Mouse (Mus musculus) testis, adult 2 months (tissue): ENCODE measurements around the gene Ybx2. TPM values are rescaled to one million over a fixed set of nuclear protein-coding genes. Genes with fewer than 3 reads are reported as not detected.

Experiments used
- H3K27ac ChIP-seq: fragments of 200-500 bp; 2 replicates; pipeline ENCODE4 v1.5.1; 2012; ENCODE audit warnings: low read depth, low read length; ENCODE audit not compliant: control insufficient read depth, insufficient read depth
- H3K27me3 ChIP-seq: fragments of 200-500 bp; 2 replicates; pipeline ENCODE4 v1.6.1; 2012; ENCODE audit warnings: mild to moderate bottlenecking, low read length, moderate library complexity; ENCODE audit not compliant: control insufficient read depth, insufficient read depth
- H3K36me3 ChIP-seq: fragments of 200-500 bp; 2 replicates; pipeline ENCODE4 v1.6.1; 2012; ENCODE audit warnings: mild to moderate bottlenecking, low read length; ENCODE audit not compliant: control insufficient read depth, insufficient read depth
- H3K4me1 ChIP-seq: fragments of 200-500 bp; 2 replicates; pipeline ENCODE4 v1.6.1; 2012; ENCODE audit warnings: low read length; ENCODE audit not compliant: control insufficient read depth, insufficient read depth
- H3K4me3 ChIP-seq: fragments of 200-500 bp; 2 replicates; pipeline ENCODE4 v1.5.1; 2012; ENCODE audit warnings: low read depth, mild to moderate bottlenecking, low read length, moderate library complexity, mixed read lengths; ENCODE audit not compliant: control insufficient read depth
- CTCF ChIP-seq: fragments of 200-500 bp; IDR thresholded peaks from 2 replicates; pipeline ENCODE4 v1.5.1; 2012; ENCODE audit warnings: low read depth, mild to moderate bottlenecking, inconsistent platforms, low read length, moderate library complexity; ENCODE audit not compliant: control insufficient read depth, insufficient read depth, insufficient replicate concordance
- POLR2A ChIP-seq: fragments of 200-500 bp; IDR thresholded peaks from 2 replicates; pipeline ENCODE4 v1.6.1; 2012; ENCODE audit warnings: low read depth, mild to moderate bottlenecking, inconsistent platforms, low read length, moderate library complexity; ENCODE audit not compliant: control insufficient read depth
- polyA plus RNA-seq: library from polyadenylated mRNA; depleted of rRNA; stranded (reverse); fragments of >200 nt; gene quantifications from 2 replicates; pipeline ENCODE4 v1.2.3, GENCODE M21; 2012

Gene Ybx2
- polyA plus RNA-seq, 1 experiment: 3,883 TPM

DNA sequence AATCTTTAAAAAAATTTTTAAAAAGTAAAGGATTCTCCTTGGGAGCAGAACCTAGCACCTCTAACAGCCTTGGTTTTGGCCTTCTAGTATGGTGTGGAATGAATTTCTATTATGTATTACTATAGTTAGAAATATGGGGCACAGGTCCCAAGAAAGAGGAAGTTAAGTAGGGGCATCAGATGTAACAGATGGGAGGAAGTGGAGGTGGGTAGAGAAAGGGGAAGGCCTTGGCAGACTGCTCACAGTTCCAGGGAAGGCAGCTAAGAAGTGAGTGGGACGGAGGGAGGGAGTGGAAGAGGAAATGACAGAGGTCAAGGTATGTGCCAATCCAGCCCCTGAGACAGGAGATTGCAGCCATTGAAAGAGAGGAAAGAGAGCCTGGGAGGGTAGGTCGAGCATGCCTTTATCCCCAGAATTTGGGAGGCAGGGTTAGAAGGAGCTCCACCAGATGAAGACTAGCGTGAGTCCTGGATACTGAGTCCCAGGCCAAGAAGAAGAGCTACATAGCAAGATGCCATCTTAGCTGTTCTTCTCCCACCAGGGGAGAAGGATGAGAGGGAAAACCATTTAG is 4.5 kb upstream of the Ybx2 start:
- no peaks in the 10 kb centered on the region for H3K36me3 ChIP-seq
- peaks cover 4% of the 10 kb centered on the region for H3K4me1 ChIP-seq
- TF ChIP-seq POLR2A (no peak), CTCF (no peak)
- H3K4me3 ChIP-seq: no peak overlapping the region
- H3K27ac ChIP-seq: no peak overlapping the region
- no peaks in the 10 kb centered on the region for H3K27me3 ChIP-seq

GRCm38 (mm10) chr11:69931769-69932168 is 3.8 kb upstream of the Ybx2 start:
- peaks cover 2% of the 10 kb centered on the region; the same call in 1 of the 2 replicates for H3K36me3 ChIP-seq
- no peaks in the 10 kb centered on the region for H3K27me3 ChIP-seq
- no peak overlapping the region for H3K27ac ChIP-seq
- TF ChIP-seq POLR2A: no peak
- TF ChIP-seq CTCF: no peak
- H3K4me1 ChIP-seq: peaks cover 6% of the 10 kb centered on the region
- H3K4me3 ChIP-seq: no peak overlapping the region

- no peaks in the 10 kb centered on the region for H3K27me3 ChIP-seq
- no peak overlapping the region for H3K4me3 ChIP-seq
- H3K27ac ChIP-seq: no peak overlapping the region
- H3K4me1 ChIP-seq: peaks cover 8% of the 10 kb centered on the region
- TF ChIP-seq CTCF (no peak), POLR2A (no peak)
- H3K36me3 ChIP-seq: peaks cover 2% of the 10 kb centered on the region; the same call in 1 of the 2 replicates
Observed at GRCm38 (mm10) chr11:69932254-69932653, 3.3 kb upstream of the Ybx2 start.

- no peak overlapping the region for H3K4me3 ChIP-seq
- H3K36me3 ChIP-seq: peaks cover 2% of the 10 kb centered on the region; the same call in 1 of the 2 replicates
- no peak overlapping the region for H3K27ac ChIP-seq
- no peaks in the 10 kb centered on the region for H3K27me3 ChIP-seq
- TF ChIP-seq CTCF: no peak
- TF ChIP-seq POLR2A: no peak
- H3K4me1 ChIP-seq: peaks cover 8% of the 10 kb centered on the region
Observed at GRCm38 (mm10) chr11:69933066-69933465, 2.5 kb upstream of the Ybx2 start.

DNA sequence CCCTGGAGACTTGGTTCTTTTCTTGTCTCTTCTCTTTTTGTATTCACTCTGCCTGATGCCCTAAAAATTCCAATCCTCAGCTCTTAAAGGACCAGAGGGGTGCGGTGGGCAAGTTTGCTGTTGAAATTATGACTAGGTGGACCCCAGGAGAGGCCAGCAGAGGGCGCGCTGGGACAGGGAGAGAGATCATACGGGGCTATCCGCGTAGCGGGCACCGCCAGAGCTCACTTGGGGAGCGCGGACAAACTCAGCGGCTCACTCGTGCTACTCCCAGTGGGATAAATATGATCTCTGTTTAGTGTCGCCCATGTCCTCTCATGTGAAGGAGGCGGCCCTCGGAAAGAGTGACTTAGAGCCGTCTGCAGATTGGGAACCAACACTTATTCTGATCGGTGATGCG is 1.4 kb upstream of the Ybx2 start:
- peaks cover 2% of the 10 kb centered on the region; the same call in 1 of the 2 replicates for H3K36me3 ChIP-seq
- peak overlapping the region; percentile 81 for H3K4me3 ChIP-seq
- H3K27me3 ChIP-seq: no peaks in the 10 kb centered on the region
- TF ChIP-seq CTCF: peak; percentile 87
- TF ChIP-seq POLR2A: 0 out of 2 replicates have a peak, but pooled peaks have one; percentile 40
- H3K4me1 ChIP-seq: peaks cover 8% of the 10 kb centered on the region
- H3K27ac ChIP-seq: peak overlapping the region; percentile 98

DNA sequence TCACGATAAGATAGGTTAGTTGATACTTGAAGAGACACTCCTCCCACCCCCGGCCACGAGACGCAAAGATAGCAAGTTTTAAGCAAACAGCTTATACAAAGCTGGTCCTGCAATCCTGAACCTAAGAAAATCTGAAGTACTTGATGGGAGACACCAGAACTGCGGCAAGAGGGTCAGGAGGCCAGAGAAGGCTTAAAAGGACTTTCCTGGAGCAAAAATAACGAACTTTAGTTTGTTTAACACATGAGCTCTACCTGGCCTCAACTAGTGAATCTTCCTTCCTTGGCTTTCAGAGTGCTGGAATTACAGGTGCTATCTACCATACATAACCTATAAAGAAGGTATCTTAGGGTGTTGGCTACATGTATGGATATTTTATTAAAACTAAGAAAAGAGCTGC is 915 bp upstream of the Ybx2 start:
- Histone ChIP-seq H3K4me1 (peaks cover 8% of the 10 kb centered on the region), H3K36me3 (peaks cover 2% of the 10 kb centered on the region; the same call in 1 of the 2 replicates), H3K27me3 (no peaks in the 10 kb centered on the region), H3K4me3 (peak overlapping the region; percentile 91), H3K27ac (peak overlapping the region; percentile 98)
- TF ChIP-seq CTCF (no peak), POLR2A (no peak)

DNA sequence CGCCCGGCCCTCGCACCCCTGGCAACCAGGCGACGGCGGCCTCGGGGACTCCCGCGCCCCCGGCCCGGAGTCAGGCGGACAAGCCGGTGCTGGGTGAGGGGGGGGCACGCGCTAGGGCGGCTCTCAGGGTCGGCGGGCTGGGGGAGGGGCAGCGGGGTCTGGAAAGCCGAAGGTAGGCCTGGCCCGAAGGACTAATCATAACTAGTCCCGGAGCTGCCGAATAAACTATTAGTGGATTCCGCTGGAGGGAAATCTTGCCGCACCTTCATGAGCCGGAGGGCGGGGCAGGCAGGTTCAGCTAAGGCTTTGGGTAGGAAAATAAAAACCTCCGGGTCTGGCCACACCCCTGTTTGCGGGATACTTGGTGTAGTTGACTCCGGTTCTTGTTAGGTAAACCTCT is 560 bp downstream of the Ybx2 start:
- peak overlapping the region; percentile 91 for H3K27ac ChIP-seq
- TF ChIP-seq CTCF: no peak
- TF ChIP-seq POLR2A: no peak
- no peaks in the 10 kb centered on the region for H3K27me3 ChIP-seq
- peaks cover 8% of the 10 kb centered on the region for H3K4me1 ChIP-seq
- peak overlapping the region; percentile 91 for H3K4me3 ChIP-seq
- H3K36me3 ChIP-seq: peaks cover 5% of the 10 kb centered on the region

DNA sequence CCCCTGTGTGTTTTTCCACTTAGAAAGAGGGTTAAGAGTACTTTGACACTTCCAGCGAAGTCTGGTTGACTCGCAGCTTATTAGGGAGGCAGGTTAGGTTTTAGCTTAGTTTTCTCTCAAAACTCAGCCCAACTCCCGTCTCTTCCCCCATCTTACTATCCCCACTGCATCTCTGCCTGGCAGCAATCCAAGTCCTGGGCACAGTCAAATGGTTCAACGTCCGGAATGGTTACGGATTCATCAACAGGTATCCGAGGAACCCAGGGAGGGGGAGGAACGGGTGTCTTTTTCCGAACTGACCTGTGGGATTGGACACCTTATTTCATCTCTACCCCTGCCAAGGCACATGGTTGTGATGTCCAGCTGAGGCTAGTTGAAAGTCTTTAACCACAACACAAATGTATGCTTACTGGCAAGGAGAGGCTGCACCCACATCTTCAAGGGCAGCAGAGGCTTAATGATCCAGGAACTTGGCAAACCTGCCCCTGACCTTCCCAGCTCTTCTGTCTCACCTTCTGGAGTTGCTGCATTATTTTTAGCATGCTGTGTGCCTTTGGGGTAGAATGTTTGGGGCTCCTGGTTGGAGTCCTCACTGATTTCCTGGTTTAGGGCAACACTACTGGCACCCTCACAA is 1.2 kb downstream of the Ybx2 start:
- Histone ChIP-seq H3K4me3 (peak overlapping the region; percentile 91), H3K4me1 (peaks cover 8% of the 10 kb centered on the region), H3K27me3 (no peaks in the 10 kb centered on the region), H3K27ac (peak overlapping the region; percentile 91), H3K36me3 (peaks cover 5% of the 10 kb centered on the region)
- no peak for TF ChIP-seq POLR2A
- no peak for TF ChIP-seq CTCF
